Mouse (Mus musculus) urinary bladder, postnatal 14 days (tissue): Measurements from ENCODE around the gene Rhou.
"Not testable (repeated sequence)": the region's sequence is repeated elsewhere in the genome, so short reads cannot be mapped to it uniquely, and the experiment has no call there.

Source experiments
- DNase-seq: peaks from one replicate; pipeline ENCODE4 v3.0.0; 2021; ENCODE audit warnings: low spot score

The Rhou gene

DNA sequence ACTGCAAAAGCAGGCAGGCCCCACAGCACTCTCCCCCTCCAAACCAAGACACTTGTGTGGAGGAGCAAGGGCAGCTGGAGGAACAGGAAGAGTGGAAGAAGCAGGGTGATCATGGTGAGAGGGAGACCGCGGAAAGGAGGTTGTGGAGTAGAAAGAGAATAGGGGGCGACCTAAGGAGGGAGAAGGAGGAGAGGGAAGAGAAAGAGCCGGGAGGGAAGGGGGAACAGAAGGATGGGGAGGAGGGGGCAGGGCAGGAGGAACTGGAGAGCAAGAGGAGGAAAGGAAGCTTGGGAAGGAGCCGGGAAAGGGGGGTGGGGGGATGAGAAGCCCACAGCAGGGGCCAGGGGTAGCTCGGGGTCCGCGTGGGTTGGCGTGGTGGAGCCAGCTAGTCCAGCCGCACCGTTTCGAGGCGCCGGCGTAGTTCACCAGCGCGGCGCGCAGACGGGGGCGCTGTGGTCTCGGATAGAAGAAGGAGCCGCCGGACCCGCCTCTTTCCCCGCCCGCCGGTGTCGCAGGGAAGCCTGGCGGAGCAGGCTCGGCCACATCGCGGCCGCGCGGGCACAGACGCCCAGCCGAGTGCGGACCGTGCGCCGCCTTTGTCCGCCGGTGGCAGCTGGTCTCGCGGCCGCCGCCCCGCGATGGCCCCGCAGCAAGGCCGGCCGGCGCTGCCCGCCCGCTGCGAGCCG, at the start of gene Rhou:
Rhou (plus strand) TSS at position 622 of the 686 bp plus-strand sequence.
- peak; percentile 97 for DNase-seq

DNA sequence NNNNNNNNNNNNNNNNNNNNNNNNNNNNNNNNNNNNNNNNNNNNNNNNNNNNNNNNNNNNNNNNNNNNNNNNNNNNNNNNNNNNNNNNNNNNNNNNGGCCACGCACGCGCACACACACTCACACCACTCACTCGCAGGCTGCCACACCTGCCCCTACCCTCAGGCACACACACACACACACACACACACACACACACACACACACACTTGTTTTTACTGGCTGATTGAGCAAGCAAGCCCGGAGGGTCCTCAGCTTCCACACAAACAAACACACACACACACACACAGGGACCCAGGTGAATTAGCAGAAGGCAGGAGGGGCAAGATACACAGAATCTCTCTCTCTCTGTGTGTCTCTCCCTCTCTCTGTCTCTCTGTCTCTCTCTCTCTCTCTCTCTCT, 41.1 kb upstream of the Rhou start:
- DNase-seq = not testable (repeated sequence)

DNA sequence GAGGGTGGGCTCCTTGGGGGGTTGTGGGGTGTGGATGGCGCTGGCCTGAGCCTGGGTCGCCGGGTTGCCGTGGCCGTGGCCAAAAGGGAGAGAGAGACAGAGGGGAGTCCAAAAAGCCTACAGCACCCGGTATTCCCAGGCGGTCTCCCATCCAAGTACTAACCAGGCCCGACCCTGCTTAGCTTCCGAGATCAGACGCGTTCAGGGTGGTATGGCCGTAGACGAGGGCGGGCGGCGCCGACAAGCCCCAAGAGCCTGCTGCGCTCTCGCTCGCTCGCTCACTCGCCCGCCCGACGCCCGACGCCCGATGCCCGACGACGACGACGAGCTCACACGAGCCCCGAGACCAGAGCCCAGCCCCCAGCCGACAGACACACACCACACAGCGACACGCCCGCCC, 30.2 kb upstream of the Rhou start:
- not testable (repeated sequence) for DNase-seq

- DNase-seq = peak; percentile 1
These were observed 29.5 kb upstream of the Rhou start for GRCm38 (mm10) chr8:123624274-123624673.

- no peak for DNase-seq
These were observed 29.0 kb upstream of the Rhou start for GRCm38 (mm10) chr8:123624702-123625101.

DNA sequence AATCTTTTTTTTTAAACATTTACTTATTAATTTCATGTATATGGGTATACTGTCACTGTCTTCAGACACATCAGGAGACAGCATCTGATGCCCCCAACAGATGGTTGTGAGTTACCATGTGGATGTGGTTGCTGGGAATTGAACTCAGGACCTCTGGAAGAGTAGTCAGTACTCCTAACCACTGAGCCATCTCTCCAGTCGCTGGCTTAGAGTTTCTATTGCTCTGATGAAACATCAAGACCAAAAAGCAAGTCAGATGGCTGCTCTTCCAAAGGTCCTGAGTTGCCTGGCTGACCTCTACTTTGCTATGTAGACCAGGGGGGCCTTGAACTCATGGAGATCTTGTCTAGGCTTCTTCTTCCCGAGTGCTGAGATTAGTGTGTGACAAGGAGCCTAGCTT, 28.0 kb upstream of the Rhou start:
- DNase-seq = no peak

- DNase-seq = no peak
These were observed 26.1 kb upstream of the Rhou start for GRCm38 (mm10) chr8:123627410-123628147.

DNA sequence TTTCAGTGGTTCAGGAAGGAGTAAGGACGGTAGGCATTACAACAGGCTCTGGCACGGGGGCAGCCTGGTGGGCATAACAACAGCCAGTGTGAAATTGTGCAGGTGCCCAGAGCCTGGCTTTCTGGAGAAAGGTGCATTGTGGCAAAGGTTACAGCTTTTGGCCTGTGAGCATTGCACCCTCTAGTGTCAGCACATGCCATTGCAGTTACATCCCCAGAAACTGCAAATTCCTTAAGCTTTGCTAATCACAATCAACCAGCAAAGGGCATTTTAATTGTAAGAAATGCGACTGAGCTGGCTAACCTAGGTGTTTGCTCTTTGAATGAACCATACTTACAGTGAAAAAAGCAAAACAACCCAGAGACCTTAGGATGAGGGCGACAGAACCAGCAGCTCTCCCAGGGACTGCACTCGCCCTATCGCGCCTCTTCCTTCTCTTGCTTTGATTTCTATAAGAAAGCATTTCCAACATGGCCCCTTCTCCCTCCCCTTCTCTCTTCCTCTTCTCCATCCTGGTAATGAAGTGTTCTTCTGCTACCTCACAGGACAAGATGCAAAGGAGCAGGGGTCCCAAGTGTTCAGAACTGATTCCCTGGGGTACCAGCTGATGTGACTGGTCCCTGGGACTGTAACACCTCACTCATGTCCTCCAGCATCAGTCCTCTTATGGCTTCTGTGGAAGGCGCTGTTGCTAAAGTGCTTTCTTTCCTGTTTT, 25.3 kb upstream of the Rhou start:
- peak; percentile 60 for DNase-seq

GRCm38 (mm10) chr8:123628968-123629755, 24.6 kb upstream of the Rhou start:
- DNase-seq = peak; percentile 77

- no peak for DNase-seq
These were observed 23.7 kb upstream of the Rhou start for GRCm38 (mm10) chr8:123630058-123630457.

- DNase-seq = no peak
These were observed 22.9 kb upstream of the Rhou start for GRCm38 (mm10) chr8:123630841-123631251.

GRCm38 (mm10) chr8:123631746-123632145, 22.0 kb upstream of the Rhou start:
- DNase-seq = not testable (repeated sequence)

DNA sequence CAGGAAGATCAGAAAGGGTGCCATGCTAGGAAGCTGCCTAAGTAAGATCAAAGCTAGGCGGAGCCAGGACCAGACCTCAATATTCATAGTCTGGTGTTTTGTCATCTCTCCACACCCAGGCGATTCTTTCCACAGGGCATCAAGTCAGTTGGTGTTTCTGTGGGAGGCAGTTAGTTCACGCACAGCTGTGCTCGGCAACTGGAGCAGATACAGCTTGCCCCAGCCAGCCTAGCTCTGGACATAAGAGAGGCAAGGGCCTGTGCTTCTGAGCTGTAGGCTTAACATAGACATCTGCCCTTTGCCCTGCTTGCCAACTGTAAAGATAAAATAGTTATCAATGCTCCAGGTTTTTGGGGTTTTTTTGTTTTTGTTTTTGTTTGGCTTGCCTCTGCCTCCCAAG, 21.5 kb upstream of the Rhou start:
- no peak for DNase-seq

DNA sequence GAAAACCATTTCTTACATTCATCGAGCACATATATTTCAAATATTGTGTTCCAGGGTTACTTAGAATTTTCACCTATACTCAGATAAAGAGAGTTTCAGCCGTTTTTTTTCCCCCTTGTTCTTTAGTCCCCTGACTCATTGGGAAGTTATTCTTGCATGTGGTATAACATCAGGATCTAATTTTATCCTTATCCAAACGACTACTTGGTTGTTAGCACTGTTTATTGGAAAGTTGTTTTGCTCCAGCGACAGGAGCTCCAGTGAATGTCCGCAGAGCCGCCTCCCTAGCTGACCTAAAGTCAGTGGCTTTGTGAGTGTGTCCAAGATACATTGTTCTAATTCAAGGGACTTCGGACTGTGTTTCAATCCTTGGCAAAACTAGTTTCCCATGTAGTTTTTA, 19.9 kb upstream of the Rhou start:
- no peak for DNase-seq

- DNase-seq = no peak
These were observed 19.2 kb upstream of the Rhou start for GRCm38 (mm10) chr8:123634395-123635131.

- no peak for DNase-seq
These were observed 18.1 kb upstream of the Rhou start for GRCm38 (mm10) chr8:123635671-123636070.

DNA sequence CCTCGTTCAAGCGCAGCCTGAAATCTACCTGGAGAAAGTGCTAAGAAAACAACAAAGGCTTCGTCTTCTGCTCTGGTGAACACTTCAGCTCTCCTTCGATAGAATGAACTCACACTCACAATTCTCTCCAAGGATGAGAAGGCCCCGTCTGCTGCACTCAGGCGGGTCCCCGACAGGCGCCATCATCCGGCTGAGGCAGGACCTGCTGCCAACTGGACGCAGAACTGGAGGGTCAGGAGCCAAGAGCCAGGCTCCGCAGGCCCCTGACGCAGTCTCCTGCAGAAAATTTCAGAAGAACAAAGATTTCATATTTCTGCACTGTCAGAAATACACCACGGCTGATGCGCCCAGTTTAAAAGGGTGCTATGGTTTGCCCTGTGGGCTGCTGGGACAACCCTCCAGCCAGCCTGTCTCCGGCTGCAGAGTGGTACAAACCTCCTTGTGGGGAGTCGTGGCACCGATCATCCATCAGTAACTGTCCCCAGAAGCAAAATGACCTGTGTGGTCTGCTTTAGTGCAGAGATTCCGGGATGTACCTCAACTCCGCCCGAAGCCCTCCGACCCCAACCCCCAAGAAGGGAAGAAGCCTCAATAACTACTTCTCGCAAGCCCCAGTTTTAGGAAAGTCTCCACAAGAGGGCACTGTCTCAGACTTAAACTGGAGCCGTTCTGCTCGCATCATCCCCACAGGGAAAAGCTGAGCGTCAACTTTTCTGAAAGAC, 10.2 kb upstream of the Rhou start:
- peak; percentile 73 for DNase-seq

DNA sequence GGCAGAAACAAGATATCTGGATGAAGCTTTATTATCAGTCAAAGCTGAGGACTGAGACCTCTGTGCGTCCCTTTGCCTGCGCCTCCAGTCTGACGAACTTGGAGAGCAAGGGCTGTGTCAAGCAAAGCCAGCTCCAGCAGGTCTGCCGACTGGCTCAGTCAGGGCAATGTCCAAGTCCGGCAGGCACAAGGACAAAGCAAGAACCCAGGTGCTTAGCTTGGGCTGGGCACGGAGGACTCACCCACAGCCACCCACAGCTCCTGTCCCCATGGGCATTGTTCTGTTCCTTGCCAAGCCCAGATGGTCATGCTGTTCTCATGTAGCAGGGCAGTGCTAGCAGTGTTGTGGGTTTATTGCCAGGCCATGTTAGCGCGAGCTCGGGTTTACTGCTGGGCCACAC, 8.5 kb upstream of the Rhou start:
- no peak for DNase-seq

- peak; percentile 58 for DNase-seq
These were observed 5.2 kb upstream of the Rhou start for GRCm38 (mm10) chr8:123648245-123649170.

GRCm38 (mm10) chr8:123649483-123649882, 4.2 kb upstream of the Rhou start:
- peak; percentile 30 for DNase-seq
